Mouse (Mus musculus) retina, postnatal 1 day (tissue): ENCODE results near the gene Gm4450.
"Not testable (repeated sequence)": the region's sequence is repeated elsewhere in the genome, so short reads cannot be mapped to it uniquely, and the experiment has no call there.

Source experiments
- DNase-seq: peaks from one replicate; pipeline ENCODE4 v3.0.0-alpha.2; 2012

The Gm4450 gene

GRCm38 (mm10) chr3:98457026-98457425 lies at the start of gene Gm4450:
Gene Gm4450, minus strand, starts transcription at chr3:98457126.
- not testable (repeated sequence) for DNase-seq

GRCm38 (mm10) chr3:98497401-98497800 lies 40.5 kb upstream of the Gm4450 start:
- DNase-seq = not testable (repeated sequence)

GRCm38 (mm10) chr3:98496762-98497161 lies 39.8 kb upstream of the Gm4450 start:
- not testable (repeated sequence) for DNase-seq

GRCm38 (mm10) chr3:98495055-98495454 lies 38.1 kb upstream of the Gm4450 start:
- not testable (repeated sequence) for DNase-seq

GRCm38 (mm10) chr3:98494184-98494583 lies 37.3 kb upstream of the Gm4450 start:
- DNase-seq = not testable (repeated sequence)

- DNase-seq = not testable (repeated sequence)
These were observed 14.6 kb upstream of the Gm4450 start for GRCm38 (mm10) chr3:98471499-98471898.

- DNase-seq = not testable (repeated sequence)
These were observed 14.1 kb upstream of the Gm4450 start for GRCm38 (mm10) chr3:98471057-98471456.

GRCm38 (mm10) chr3:98469323-98469722 lies 12.4 kb upstream of the Gm4450 start:
- DNase-seq = not testable (repeated sequence)

GRCm38 (mm10) chr3:98453786-98454185 lies 3.1 kb downstream of the Gm4450 start:
- not testable (repeated sequence) for DNase-seq

- not testable (repeated sequence) for DNase-seq
These were observed 13.0 kb downstream of the Gm4450 start for GRCm38 (mm10) chr3:98443924-98444323.

GRCm38 (mm10) chr3:98443149-98443779 lies 13.7 kb downstream of the Gm4450 start:
- DNase-seq = peak; percentile 32

- DNase-seq = not testable (repeated sequence)
These were observed 14.7 kb downstream of the Gm4450 start for GRCm38 (mm10) chr3:98442245-98442644.

- no peak for DNase-seq
These were observed 21.9 kb downstream of the Gm4450 start for GRCm38 (mm10) chr3:98435030-98435429.

GRCm38 (mm10) chr3:98434088-98434816 lies 22.7 kb downstream of the Gm4450 start:
- DNase-seq = peak; percentile 32

GRCm38 (mm10) chr3:98428928-98429525 lies 27.9 kb downstream of the Gm4450 start:
- DNase-seq = no peak

GRCm38 (mm10) chr3:98428449-98428775 lies 28.5 kb downstream of the Gm4450 start:
- DNase-seq = no peak

- DNase-seq = peak; percentile 90
These were observed 29.1 kb downstream of the Gm4450 start for GRCm38 (mm10) chr3:98427600-98428448.

- no peak for DNase-seq
These were observed 29.7 kb downstream of the Gm4450 start for GRCm38 (mm10) chr3:98427260-98427599.

GRCm38 (mm10) chr3:98426749-98427148 lies 30.2 kb downstream of the Gm4450 start:
- no peak for DNase-seq

- DNase-seq = no peak
These were observed 34.0 kb downstream of the Gm4450 start for GRCm38 (mm10) chr3:98422926-98423325.

- DNase-seq = no peak
These were observed 37.2 kb downstream of the Gm4450 start for GRCm38 (mm10) chr3:98419786-98420070.

- DNase-seq = no peak
These were observed 37.7 kb downstream of the Gm4450 start for GRCm38 (mm10) chr3:98418991-98419785.

GRCm38 (mm10) chr3:98417328-98417727 lies 39.6 kb downstream of the Gm4450 start:
- no peak for DNase-seq
